Mouse (Mus musculus) bone marrow, adult 2 months (tissue): ENCODE measurements at regions not wholly inside any gene's neighbourhood (a gene's known extent, or its start where the extent isn't known, plus 50 kb on each side); places are given as distances from the start of the nearest gene placed in this dataset.

Source experiments
- CTCF ChIP-seq: fragments of 200-500 bp; IDR thresholded peaks from 2 replicates; pipeline ENCODE4 v1.5.1; 2011; ENCODE audit warnings: low read length, control low read depth; ENCODE audit not compliant: control insufficient read depth, insufficient read depth
- POLR2A ChIP-seq: fragments of 200-500 bp; IDR thresholded peaks from 2 replicates; pipeline ENCODE4 v1.6.1; 2011; ENCODE audit warnings: low read depth, mild to moderate bottlenecking, control low read depth, low read length, borderline replicate concordance; ENCODE audit not compliant: control insufficient read depth

- TF ChIP-seq POLR2A (no peak), CTCF (no peak)
These were observed 245.2 kb upstream of the Rbfox1 start for GRCm38 (mm10) chr16:5639956-5640355.
